Mouse (Mus musculus) thymus, postnatal 14 days (tissue): ENCODE measurements around the gene Gm765.

Source experiments
- DNase-seq: peaks from one replicate; pipeline ENCODE4 v3.0.0; 2021

Gene Gm765

DNA sequence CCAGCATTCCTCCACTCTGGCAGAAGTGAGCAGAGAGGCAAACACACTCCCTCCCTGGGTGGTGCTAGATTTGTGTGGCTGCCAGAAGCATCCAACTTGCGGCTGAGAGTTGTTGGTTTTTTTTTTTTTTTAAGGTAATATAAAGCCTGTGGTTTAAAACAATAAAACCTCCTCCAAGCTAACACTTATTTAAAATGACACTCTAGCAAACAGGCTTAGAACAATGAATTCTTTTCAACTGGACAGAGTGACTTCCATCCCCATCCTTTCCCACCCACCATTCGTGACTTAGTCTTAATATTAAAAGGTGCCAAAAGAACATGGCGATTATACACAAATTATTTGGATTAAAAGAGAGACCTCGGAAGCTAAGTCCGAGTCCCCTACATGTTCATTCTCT, at the start of gene Gm765:
Gm765 (minus strand) TSS at position 101 of the 400 bp plus-strand sequence.
- DNase-seq: no peak

DNA sequence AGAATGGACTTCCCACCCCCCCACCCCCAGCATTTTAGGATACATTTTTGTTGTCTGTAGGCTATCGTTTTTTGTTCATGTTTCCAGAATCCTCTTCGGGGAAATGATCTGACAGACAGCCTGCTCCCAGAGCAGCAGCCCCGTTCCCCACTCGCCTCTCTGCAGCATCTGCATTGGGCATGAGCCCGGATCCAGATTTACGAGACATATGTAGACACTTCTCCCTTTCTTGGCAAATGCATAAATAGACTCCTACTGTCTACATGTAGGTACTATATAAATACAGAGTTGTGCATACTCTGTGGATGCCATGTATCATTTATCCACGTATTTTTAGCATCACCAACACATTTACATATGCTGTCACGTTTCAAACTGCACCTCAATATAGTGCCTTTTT, 42.9 kb upstream of the Gm765 start:
- no peak for DNase-seq

DNA sequence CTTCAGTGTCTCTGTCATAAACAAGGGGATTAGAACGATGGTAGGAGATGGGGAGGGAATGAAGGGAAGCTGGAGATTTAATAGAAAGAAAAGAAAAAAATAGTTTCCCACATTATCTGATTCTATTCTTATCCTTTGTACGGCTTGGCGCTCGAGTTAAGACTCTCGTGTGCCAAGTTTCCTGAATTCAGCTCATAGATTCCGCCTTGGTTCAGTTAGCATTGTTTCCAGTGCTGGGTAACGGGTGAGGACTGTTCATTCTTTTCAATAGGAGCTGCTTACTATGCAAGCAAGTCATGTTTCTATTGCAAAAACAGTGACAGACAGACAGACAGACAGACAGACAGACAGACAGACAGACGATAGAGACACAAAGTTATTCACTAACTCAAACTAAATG, 41.9 kb upstream of the Gm765 start:
- DNase-seq: no peak

DNA sequence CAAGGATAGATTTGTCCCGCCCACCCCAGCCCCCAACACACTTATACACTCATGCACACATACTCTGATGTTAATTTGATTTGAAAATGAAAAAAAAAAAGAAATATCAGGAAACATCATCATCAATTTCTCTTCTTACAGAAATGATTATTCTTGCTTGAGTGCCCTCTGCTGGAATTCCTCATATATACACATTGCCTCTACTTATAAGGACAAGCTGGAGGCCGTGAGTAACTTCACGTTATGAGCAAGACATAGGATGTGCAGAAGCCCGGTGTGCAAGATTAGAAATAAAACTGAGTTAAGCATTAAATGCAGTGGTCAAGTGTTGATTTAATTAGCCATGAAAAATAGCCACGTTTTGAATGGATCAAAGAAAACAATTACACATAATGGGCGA, 40.9 kb upstream of the Gm765 start:
- DNase-seq: peak; percentile 14

DNA sequence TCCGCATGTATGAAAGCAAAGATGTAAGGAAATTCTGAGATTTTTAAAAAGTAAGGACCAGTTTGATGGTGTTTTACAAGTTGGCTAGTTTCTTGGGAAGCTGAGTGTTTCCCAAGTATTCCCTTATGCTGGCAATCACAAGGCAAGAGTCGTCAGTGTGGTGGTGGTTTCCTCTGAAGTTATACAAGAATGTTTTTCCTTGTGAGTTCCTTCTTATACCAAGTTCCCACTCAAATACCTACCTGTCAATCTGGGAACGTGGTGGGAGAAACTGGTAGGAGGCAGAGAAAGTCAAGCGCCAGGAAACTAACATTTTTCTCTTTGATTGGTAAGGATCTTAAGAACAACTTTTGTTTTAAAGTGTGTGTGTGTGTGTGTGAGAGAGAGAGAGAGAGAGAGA, 23.6 kb upstream of the Gm765 start:
- DNase-seq: no peak

DNA sequence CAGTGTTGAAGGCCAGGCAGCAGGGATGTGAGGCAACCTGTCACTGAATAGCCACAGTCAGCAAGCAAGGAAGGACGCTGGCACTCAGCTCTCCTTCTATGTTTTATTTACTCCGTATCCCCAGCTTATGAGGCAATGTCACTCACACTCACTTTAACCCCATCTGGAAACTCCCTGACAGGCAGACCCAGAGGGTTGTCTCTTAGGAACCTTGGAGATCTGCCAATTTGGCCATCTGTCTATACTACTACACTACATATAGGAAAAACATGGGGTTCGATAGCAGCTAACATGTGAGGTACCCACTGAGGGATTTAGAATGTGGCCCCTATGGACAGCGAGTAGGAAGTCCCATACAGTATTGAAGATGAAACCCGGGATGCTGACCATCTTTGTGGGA, 12.7 kb upstream of the Gm765 start:
- DNase-seq: no peak

DNA sequence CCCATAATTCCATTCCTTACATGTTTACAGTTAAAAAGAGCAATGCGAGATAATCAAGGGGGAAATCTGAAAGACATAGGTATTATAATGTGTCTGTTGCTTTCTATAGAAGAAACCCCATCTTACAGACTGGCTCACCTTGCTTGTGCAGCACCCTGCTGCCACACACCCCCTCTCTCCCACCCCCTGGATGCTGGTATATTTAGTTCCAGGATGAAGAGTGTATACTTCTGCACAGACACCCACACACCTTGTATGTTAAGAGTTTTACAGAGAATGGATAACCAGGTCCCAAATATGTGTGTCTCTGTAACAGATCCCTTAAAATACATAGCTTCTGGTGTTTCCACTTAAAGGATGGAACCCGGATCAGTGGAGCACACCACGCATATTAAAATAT, 10.7 kb upstream of the Gm765 start:
- no peak for DNase-seq

DNA sequence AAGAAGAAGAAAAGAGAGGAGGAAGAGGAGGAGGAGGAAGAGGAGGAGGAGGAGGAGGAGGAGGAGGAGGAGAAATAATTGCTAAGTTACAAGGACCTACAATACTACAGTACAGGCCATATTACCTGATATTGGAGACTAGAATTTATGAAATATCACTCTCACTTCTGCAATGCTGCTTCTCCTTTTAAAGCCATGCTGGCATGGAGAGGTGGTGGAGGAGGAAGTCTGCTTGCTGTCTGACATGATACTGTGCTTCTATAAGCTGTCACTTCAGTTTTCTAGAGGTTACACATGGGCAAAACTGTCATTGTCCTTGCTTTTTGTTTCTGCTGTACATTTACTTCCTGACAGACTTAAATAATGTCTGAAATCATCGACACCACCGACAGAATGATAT, 9.8 kb downstream of the Gm765 start:
- no peak for DNase-seq

DNA sequence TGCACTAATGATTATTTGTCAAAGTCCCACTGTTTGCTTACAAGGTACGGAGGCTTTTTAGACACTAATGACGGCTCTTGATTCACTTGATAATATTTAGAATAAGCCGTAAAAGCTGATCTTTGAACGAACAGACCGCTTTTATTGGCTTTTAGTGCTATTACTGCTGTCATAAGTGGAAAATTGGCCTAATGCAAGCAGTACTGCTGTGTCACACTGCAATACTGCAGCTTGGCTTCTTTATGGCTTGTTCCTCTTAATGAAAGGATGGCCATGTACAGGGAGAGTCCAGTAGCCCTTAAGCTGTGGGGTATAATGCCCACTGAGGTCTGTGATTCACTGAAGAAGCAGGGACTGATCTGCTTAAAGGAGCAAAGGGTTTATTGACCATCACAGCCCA, 30.9 kb downstream of the Gm765 start:
- DNase-seq: no peak

DNA sequence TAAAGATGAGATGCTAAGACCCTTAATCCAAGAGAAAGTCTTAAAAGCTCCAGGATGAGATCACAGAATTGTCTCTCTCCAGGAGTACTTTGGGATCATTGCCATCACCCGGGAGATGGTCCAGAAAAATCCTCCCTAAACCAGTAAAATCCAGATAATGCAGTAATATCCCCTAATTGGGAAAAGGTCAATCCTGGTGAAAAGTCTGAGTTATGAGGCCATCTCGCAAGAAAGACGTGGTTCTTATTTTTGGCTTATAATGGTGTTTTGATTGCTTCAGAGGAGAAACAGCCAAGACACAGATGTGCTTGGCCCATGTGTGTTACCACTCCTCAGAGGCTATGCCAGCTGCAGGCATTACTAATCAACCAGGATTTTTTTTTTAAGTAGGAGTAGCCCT, 34.9 kb downstream of the Gm765 start:
- no peak for DNase-seq

DNA sequence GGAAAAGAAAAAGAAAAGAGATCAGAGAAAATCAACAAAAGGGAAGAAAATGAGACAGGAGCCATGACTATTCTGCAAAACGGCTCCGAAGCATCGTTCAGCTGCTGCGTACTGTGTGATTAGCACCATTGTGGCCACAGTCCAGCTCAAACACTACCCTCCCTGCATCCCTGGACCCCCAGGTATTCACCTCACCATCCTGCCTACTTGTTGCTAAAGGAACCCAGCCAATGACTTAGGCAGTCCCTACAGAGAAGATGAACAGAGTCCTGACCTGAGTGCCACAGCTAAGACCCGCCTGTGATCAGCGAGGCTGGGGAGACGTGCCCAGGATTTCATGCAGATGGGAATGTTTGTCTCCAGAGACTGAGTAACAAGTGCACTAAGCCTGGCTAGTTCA, 35.4 kb downstream of the Gm765 start:
- DNase-seq: no peak

DNA sequence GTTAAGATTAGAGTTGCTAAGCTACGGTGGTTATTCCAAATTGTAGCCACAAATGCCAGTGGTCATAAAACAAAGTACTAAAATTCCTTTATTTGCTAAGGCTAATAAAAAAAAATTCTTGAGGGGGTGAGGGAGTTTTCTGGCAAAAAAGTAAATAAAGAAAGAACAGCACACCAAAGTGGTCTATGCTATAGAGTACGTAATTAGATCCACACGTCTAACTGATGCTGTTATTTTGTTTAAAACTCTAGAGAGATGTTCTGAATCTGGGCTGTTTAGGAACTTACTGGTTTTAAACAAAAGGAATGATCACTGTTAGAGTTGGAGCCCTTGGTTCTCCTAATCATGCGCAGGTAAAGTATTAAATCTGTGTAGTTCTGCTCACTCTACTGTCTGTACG, 50.5 kb downstream of the Gm765 start:
- DNase-seq: no peak

DNA sequence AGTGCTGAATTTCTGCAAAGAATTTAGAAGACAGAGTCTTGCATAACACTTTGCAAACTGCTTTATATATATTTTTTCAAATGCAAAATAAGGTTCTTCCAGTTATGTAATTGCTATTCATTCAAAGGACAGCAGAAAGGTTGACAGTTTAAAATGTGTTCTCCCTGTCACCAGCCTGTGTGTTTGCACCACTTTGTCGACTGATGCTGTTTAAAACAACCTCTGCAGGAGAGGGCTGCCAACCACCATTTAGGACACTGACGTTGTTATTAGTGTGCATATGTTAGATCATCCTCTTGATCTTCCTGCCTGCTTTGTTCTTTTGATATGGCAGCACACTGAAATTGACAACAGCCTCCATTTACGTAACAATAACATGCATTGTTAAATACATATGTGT, 54.2 kb downstream of the Gm765 start:
- DNase-seq: no peak

DNA sequence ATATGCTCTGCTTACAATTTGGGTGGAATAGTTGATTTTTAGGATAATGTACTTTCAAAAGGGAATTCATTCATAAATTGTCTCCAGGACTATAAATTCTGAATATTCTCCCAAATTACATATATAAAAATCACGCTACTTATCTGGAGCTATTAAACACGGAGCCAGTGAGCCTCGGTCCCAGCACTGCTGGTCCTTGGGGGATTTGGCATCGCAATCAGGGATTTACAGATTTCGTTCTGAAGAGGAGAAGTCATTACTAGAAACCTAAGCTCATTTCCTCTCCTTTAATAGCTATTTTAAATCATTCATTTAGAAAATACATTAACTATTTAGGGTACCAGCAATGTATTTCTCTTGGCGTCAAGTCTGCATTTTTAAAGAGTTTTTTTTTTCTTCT, 55.0 kb downstream of the Gm765 start:
- no peak for DNase-seq

DNA sequence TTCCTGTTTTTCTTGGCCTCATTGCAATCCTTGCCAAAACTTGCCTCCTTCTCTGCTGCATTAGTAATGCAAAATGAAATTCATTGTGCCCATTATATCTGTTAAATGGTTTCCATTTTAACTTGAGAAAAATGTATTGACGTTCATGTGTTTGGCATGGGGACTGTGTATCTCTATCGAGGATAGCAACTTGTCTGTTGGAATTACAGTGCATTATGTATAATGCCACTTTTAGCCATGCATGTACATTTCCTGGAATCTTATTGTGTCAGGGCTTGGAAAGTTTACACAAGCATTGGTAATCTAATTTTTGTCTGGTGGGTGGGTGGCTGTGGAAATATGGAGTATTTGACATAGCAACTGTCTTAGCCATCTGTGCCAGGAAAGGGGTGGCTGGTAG, 57.4 kb downstream of the Gm765 start:
- no peak for DNase-seq

DNA sequence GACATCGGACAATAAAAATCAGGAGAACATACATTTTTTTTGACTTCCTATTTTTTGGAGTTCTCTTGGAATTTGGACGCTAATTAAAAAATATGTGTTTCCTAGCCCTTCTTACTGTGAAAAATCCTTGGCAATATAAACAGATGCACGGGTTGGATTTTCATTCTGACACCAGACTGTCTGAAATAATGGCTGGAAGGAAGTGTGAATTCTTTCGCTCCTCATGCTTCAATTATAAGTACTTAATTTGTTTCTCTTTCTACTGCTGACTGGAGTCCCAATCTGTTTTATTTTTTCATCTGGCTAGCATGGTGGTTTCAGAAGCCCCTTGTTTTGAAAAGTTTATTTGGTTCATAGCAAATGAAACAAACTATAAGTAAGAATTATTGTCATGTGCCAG, 59.8 kb downstream of the Gm765 start:
- DNase-seq: no peak

DNA sequence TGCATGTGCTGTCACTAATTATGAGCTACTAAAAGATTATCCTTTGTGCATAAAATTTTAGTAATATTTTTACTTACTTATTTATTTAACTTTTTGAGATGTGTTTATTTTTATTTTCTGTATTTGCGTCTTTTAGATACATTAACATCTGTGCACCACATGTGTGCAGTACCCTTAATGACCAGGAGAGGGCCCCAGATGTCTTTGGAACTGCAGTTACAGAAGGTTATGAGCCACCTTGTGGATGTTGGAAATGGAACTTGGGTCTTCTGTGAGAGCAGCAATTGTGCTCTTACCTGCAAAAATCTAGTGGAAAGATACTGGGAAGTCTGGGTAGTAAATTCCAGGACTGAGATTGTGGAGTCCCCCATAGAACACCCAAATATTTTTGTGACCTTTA, 71.0 kb downstream of the Gm765 start:
- DNase-seq: peak; percentile 83

DNA sequence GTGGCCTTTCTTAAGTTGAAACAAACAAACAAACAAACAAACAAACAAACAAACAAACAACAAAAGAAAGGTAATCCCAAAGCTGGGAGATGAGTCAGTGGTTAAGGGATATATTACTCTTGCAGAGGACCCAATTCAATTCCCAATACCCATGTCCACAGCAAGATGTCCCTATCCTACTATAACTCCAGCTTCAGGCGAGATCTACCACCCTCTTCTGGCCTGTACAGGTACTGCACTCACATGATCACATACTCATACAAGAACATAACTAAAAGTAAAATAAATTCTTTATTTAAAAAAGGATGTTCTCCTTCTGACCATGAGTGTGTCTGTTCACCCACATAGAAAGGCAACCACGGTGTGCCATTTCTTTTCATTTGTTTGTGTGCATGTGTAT, 79.6 kb downstream of the Gm765 start:
- no peak for DNase-seq

DNA sequence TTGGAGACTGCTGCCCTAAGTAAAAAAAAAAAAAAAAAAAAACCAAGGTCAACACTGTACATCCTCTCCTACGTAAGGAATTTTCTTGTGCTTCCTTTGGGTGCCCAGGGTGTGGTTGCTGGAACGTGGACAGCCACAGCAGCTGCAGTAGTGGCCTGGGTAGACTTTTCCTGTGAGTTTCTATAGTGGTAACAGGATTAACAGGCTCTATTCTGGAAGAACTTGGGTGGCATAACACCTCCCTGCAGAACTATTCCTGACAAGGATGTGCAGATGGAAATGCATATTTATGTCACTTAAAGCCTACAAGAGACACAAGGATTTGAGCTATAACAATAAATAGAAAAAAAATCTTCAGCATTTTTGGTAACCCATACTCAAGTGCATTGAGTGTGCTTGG, 83.5 kb downstream of the Gm765 start:
- no peak for DNase-seq

DNA sequence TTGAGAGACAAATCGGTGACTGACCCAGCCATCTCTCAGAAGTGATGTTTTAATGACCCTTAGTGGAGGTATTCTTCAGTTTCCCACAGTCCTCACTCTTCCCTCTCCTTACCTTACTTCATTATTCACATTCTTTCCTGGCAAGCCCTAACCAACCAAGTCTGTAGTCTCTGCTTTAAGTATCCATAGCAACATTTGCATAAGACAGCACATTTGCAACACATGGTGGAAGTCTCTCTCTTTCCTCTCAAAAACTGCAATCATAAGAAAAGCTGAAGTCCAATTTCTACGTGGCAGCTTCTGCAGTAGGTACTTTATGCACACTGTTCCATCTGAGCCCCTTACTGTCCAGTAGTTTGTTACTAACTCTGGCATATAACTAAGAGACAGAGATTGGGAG, 96.1 kb downstream of the Gm765 start:
- no peak for DNase-seq

DNA sequence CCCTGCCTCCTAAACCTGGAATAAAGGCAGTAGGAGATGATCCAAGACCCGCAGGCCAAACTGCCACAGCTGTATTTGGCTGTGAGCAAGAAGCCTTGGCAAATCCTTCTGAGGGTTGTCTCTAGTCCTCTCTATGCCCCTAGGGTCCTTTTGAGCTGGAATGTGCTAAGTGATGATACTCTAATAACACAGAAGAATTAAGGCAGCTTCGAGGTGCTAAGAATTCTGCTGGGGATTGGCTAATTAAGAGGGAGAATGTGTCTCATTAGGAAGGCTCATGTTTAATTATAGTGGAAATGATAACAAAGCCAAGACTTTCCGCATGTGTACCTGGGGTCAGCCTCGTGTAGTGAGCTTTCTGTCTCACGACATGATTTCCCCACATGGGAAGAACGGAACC, 99.4 kb downstream of the Gm765 start:
- no peak for DNase-seq

DNA sequence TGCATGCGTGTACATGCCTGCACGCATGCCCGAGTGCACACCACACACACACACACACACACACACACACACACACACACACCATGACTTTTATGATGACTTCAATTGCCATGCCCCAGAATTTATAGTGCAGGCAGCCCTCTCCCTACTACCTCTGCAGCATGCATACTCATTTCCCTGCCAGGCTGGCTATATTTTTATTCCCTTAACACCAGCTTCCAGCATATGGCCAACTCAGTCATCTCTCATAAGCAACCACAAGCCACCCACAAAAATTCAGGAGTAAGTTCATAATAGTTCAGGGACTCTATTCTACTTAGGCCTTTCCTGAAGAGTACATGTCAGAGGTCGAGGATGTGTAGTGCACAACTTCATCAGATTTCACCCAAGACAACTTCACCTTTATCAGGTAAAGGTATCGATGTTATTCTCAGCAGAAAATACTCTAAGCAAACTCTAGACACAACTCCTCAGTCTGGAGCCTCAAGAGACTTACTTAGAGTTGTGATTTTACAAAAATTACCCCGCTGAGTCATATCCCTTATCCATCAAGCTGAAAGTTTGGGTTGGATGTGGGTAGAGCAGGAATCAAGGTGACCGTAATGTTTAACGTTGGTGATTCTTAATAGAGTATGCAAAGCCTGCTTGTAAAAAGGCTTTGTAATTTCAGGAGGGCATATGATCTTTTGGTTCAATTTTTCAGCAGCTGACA, 101.8 kb downstream of the Gm765 start:
- no peak for DNase-seq

DNA sequence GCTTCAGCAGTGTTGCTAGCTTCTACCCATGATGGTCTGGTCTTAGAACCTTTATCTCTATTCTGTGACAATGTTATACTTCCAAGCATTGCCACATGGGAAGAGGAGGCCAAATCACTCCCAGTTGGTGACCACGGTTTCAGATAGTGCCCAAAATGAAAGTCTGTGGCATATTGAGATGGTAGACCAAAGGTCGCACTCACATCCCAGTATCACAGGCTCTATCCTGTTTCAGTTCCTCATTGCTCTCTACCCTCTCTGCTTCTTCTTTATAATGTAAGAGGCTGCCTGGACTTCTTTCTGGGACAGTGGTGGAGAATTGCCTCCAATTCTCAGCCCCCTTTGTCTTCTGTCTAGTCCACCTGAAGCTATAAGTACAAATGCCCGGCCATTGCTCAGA, 108.5 kb downstream of the Gm765 start:
- no peak for DNase-seq

DNA sequence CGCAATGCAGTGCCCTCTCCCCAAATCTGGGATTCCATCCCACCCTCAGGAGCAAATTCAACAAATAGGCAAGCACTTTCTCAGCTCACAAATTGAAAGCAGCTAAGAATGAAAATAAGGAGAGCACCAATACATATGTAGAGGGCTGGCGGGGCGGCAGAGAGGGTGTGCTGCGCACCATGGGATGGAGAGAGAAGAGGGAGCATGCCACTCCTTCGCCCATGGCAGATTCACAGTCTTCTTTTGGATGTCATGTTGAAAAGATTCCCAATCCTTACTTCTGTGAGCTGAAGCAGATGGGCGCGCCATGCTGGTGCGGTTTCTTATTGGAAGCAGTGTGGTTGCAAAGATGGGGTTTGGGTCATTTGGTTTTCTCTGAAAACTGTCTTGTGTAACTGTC, 118.6 kb downstream of the Gm765 start:
- DNase-seq: no peak

DNA sequence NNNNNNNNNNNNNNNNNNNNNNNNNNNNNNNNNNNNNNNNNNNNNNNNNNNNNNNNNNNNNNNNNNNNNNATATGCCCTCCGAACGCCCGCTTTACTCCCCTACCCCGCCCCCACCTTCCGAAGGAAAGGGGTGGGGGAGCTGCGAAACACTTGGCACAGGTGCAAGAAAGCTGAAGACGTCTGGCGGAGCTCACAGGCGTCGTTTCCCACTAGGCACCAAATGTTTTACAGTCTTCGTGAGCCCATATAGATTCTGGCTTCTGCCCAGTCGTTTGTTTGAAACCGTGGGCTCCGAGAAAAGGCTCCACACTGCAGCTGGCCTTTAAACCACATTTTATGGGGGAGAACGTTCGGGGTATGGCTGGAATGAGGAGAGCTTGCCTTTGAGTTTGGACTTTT, 120.6 kb downstream of the Gm765 start:
- DNase-seq: no peak

DNA sequence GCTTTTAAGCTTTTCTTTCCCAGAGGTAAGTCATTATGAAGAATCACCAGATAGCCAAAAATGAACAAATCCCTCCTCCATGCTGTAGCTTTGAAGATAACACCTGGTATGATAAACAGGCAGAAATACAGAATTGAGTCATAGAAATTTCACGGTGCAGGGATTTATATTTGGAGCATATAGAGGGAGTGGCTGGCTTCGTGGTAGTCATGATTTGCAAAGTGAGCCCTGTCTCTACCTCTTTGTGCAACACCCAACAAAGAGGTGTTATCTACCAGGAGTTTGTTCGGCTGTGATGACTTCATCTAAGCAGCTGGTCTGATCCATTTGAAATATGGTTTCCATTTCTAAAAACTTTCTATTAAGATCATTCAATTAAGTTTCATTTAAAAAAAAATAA, 130.3 kb downstream of the Gm765 start:
- DNase-seq: no peak
